Mouse (Mus musculus) lung, postnatal 0 days (tissue): ENCODE data around the gene C1s2. TPM values are rescaled to one million over a fixed set of nuclear protein-coding genes. Genes with fewer than 3 reads are reported as not detected.

ENCODE experiments used
- ATAC-seq: fragments of 200-750 bp; cut with Nextera tagmentation; 2 replicates; pipeline ENCODE4 v1.8.0; 2017; ENCODE audit warnings: moderate library complexity
- DNase-seq: peaks from one replicate; pipeline ENCODE4 v3.0.0-alpha.2; 2016; ENCODE audit warnings: low spot score
- H3K27ac ChIP-seq: fragments of 300-500 bp; sonication (generic); 2 replicates; pipeline ENCODE4 v1.5.1; 2014; ENCODE audit warnings: antibody characterized with exemption, mild to moderate bottlenecking, low read length, mixed read lengths
- H3K27me3 ChIP-seq: fragments of 300-500 bp; sonication (generic); replicated peaks from 2 replicates; pipeline ENCODE4 v1.6.1; 2014; ENCODE audit warnings: low read length, mixed read lengths; ENCODE audit not compliant: insufficient read depth
- H3K36me3 ChIP-seq: fragments of 300-500 bp; sonication (generic); 2 replicates; pipeline ENCODE4 v1.6.1; 2014; ENCODE audit warnings: low read length, mixed read lengths; ENCODE audit not compliant: insufficient read depth
- H3K4me1 ChIP-seq: fragments of 300-500 bp; sonication (generic); 2 replicates; pipeline ENCODE4 v1.6.1; 2014; ENCODE audit warnings: antibody characterized with exemption, low read depth, low read length, mixed read lengths; ENCODE audit not compliant: insufficient read depth
- H3K4me2 ChIP-seq: fragments of 300-500 bp; sonication (generic); replicated peaks from 2 replicates; pipeline ENCODE4 v1.6.1; 2014; ENCODE audit warnings: low read depth, mild to moderate bottlenecking, low read length, moderate library complexity, mixed read lengths
- H3K4me3 ChIP-seq: fragments of 300-500 bp; sonication (generic); 2 replicates; pipeline ENCODE4 v1.5.1; 2014; ENCODE audit warnings: low read depth, low read length
- H3K9ac ChIP-seq: fragments of 300-500 bp; sonication (generic); replicated peaks from 2 replicates; pipeline ENCODE4 v1.6.1; 2014; ENCODE audit warnings: low read depth, mild to moderate bottlenecking
- H3K9me3 ChIP-seq: fragments of 300-500 bp; sonication (generic); 2 replicates; pipeline ENCODE4 v1.6.1; 2016; ENCODE audit warnings: low read length, mixed read lengths
- CTCF ChIP-seq: IDR thresholded peaks from 2 replicates; pipeline ENCODE4 v1.5.1; 2016; ENCODE audit warnings: antibody characterized with exemption, mild to moderate bottlenecking
- EP300 ChIP-seq: IDR thresholded peaks from 2 replicates; pipeline ENCODE4 v1.6.1; 2016; ENCODE audit warnings: antibody characterized with exemption, mild to moderate bottlenecking, control low read depth
- WGBS: fragments of 180-500 bp; shearing (Covaris S2); extraction: QIAGEN DNeasy Blood & Tissue Kit; methylation state at CpG from one replicate; pipeline ENCODE4 v1.1.7; 2014; 5-methylcytosine and 5-hydroxymethylcytosine counted together
- polyA plus RNA-seq: library from polyadenylated mRNA; unstranded; fragments of >200 nt; fragmentation: Nextera tagmentation; extraction: Ambion mirVana; gene quantifications from 2 replicates; pipeline ENCODE4 v1.2.1, GENCODE M21; 2015

Gene C1s2
- polyA plus RNA-seq, 1 experiment from 2014 or later, result 0.12 TPM

DNA sequence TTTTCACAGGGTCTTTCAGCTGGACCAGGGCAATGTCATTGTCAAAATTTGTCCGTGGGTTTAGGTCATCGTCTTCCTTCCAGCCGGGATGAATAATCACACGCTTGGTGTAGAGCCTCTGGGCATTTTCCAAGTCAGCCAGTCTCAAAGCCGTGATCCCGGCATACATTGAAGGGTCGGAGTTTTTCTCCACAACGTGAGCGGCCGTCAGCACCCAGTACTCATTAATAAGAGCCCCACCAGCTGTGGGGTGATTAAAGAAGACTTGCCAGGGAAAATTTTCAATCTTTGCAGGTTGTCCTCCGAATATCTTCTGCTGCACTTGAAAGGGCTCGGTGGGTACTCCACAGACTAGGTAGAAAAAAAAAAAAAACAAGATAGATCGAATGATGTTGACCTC is 10.3 kb downstream of the C1s2 start:
- no peak overlapping the region for H3K4me2 ChIP-seq
- H3K9ac ChIP-seq, result no peak overlapping the region
- DNase-seq (no peak), ATAC-seq (no peak)
- no peak overlapping the region for H3K27ac ChIP-seq
- no peaks in the 10 kb centered on the region for H3K36me3 ChIP-seq
- no peaks in the 10 kb centered on the region for H3K9me3 ChIP-seq
- no peak overlapping the region for H3K4me3 ChIP-seq
- no peaks in the 10 kb centered on the region for H3K27me3 ChIP-seq
- no peaks in the 10 kb centered on the region for H3K4me1 ChIP-seq
- TF ChIP-seq CTCF (no peak), EP300 (no peak)
- WGBS, result 79% methylated on average over 13 of the region's 13 CpGs

DNA sequence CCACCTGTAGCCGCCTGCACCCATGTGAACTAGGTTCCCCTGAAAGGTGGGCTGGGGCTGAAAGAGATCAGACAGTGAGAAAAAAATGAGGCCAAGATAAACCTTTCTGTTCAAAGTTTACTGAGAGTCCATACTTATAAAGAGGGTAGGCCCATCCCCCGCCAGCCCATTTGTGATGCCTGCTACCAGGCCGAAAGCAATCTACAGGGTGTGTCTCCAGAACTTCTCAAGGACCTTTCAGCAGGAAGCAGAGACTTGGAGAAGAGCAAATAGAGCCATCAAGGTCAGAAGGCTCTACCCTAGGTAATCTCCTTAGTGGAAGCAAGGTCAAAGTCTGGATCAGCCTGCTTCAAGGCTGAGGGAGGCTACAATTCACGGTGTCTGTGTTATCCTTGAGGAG is 33.9 kb downstream of the C1s2 start:
- Histone ChIP-seq H3K4me3 (no peak overlapping the region), H3K9ac (no peak overlapping the region), H3K4me2 (no peak overlapping the region), H3K27ac (no peak overlapping the region), H3K9me3 (no peaks in the 10 kb centered on the region), H3K36me3 (no peaks in the 10 kb centered on the region), H3K27me3 (no peaks in the 10 kb centered on the region), H3K4me1 (no peaks in the 10 kb centered on the region)
- TF ChIP-seq CTCF, result no peak
- 81% methylated on average over 4 of the region's 4 CpGs for WGBS
- DNase-seq, result no peak
- ATAC-seq, result no peak

GRCm38 (mm10) chr6:124593121-124593520 is 42.8 kb downstream of the C1s2 start:
- Histone ChIP-seq H3K4me2 (no peak overlapping the region), H3K9me3 (no peaks in the 10 kb centered on the region), H3K4me3 (no peak overlapping the region), H3K27me3 (no peaks in the 10 kb centered on the region), H3K36me3 (no peaks in the 10 kb centered on the region), H3K9ac (no peak overlapping the region), H3K27ac (no peak overlapping the region), H3K4me1 (no peaks in the 10 kb centered on the region)
- ATAC-seq, result no peak
- no peak for TF ChIP-seq CTCF
- no peak for TF ChIP-seq EP300
- 57% methylated on average over 8 of the region's 8 CpGs for WGBS
- no peak for DNase-seq

GRCm38 (mm10) chr6:124592186-124592700 is 43.6 kb downstream of the C1s2 start:
- Histone ChIP-seq H3K27ac (no peak overlapping the region), H3K9ac (no peak overlapping the region), H3K27me3 (no peaks in the 10 kb centered on the region), H3K36me3 (no peaks in the 10 kb centered on the region), H3K9me3 (no peaks in the 10 kb centered on the region), H3K4me1 (no peaks in the 10 kb centered on the region), H3K4me3 (no peak overlapping the region), H3K4me2 (no peak overlapping the region)
- DNase-seq (no peak), ATAC-seq (no peak)
- TF ChIP-seq EP300 (no peak), CTCF (no peak)
- 56% methylated on average over 4 of the region's 4 CpGs for WGBS

DNA sequence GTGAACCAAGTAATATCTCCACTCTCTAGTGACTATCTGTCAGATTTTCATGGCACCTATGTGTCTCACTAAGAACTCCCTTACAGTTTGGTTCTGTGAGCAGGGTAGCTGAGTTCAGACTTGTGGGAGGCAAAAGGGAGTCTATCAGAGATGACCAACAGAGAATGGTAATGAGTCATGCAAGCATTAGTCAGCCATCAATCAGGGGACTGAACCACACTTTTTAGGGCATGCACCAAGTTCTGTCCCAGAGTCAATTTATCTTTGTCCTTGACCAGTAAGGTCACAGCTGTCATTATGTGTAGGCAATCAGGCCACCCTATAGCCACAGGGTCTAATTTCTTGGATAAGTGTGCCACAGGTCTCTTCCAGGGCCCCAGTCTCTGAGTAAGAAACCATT is 47.1 kb downstream of the C1s2 start:
- no peak for DNase-seq
- no peak overlapping the region for H3K9ac ChIP-seq
- no peaks in the 10 kb centered on the region for H3K27me3 ChIP-seq
- no peak overlapping the region for H3K4me3 ChIP-seq
- TF ChIP-seq CTCF (no peak), EP300 (no peak)
- no peaks in the 10 kb centered on the region for H3K9me3 ChIP-seq
- ATAC-seq, result no peak
- no peaks in the 10 kb centered on the region for H3K36me3 ChIP-seq
- H3K27ac ChIP-seq, result no peak overlapping the region
- no peak overlapping the region for H3K4me2 ChIP-seq
- no peaks in the 10 kb centered on the region for H3K4me1 ChIP-seq

DNA sequence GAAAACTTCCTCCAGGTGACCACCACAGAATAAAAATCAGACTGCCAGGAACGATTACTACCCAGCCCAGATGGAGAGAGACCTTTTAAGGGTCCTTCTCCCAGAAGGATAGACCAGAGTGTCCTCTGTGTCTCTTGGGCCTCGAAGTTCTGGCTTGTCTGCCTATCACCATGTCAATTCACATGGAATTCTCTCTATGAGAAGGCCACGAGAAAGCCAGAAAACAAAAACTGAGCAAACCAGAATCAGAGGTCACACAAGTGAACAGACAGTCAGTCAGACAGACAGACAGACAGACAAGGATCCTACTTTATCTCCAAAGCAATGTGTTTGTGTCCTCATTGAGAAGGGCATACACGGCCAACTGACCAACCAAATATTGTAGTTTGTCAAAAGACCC is 49.6 kb downstream of the C1s2 start:
- H3K27me3 ChIP-seq, result no peaks in the 10 kb centered on the region
- no peak for ATAC-seq
- H3K9ac ChIP-seq, result no peak overlapping the region
- no peak for TF ChIP-seq EP300
- no peak for TF ChIP-seq CTCF
- WGBS, result 71% methylated on average over 4 of the region's 4 CpGs
- H3K4me3 ChIP-seq, result no peak overlapping the region
- no peak overlapping the region for H3K27ac ChIP-seq
- H3K9me3 ChIP-seq, result no peaks in the 10 kb centered on the region
- H3K36me3 ChIP-seq, result no peaks in the 10 kb centered on the region
- H3K4me1 ChIP-seq, result no peaks in the 10 kb centered on the region
- DNase-seq, result no peak
- H3K4me2 ChIP-seq, result no peak overlapping the region

- DNase-seq (no peak), ATAC-seq (no peak)
- no peak overlapping the region for H3K9ac ChIP-seq
- H3K4me2 ChIP-seq, result no peak overlapping the region
- no peak overlapping the region for H3K27ac ChIP-seq
- WGBS, result 59% methylated on average over 3 of the region's 3 CpGs
- H3K36me3 ChIP-seq, result no peaks in the 10 kb centered on the region
- no peaks in the 10 kb centered on the region for H3K27me3 ChIP-seq
- no peak overlapping the region for H3K4me3 ChIP-seq
- H3K9me3 ChIP-seq, result no peaks in the 10 kb centered on the region
- TF ChIP-seq CTCF, result no peak
- no peak for TF ChIP-seq EP300
- H3K4me1 ChIP-seq, result no peaks in the 10 kb centered on the region
Measured at GRCm38 (mm10) chr6:124585761-124586160, 50.1 kb downstream of the C1s2 start.
